Mouse (Mus musculus): ENCODE data around the gene Zfp819. TPM values are rescaled to one million over a fixed set of nuclear protein-coding genes. Genes with fewer than 3 reads are reported as not detected.

Zfp819 gene
- 1 to 10 TPM in 1 of 2 experiments, not detected in 1; 1.2 TPM for total RNA-seq (2023)

DNA sequence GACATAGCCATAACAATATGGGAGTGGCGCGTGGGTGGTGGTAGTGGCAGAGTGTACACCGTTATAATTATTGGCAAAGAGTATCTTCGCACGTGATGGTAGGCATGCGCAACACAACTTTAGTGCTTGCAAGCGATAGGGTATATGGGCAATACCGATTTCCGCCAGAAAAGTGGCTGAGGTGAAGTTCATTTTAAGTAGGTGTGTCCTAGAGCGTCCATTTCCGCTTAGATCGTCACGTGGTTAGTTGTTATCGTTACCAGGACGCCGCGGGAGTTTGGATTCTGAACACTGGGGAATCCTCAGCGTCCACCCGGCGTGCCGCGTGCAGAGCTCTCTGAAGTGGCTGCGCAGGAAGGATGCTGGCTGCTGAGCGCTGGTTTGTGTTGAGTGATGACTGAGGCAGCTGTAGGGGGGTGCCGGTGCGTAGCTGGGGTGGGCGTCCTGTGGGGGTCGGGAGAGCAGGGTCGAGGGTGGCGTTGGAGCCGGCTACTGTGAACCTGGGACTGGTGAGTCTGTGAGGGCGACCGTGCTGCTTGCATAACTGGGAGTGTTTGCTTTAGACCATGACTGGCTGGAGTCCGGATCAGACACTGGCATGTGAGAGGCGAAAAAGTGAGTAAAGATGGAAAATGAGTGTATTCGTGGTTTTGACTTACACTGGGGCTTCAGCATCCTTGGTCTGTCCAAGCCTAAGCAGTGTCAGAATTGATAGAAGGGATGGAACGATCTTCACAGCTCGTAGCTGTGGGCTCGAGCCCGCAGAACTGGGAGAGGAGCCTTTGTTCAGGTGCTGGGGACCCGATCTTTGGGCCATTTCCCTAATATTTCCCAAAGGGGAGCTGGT lies at the start of gene Zfp819:
Zfp819 (plus strand) TSS at position 274 of the 847 bp plus-strand sequence.

DNA sequence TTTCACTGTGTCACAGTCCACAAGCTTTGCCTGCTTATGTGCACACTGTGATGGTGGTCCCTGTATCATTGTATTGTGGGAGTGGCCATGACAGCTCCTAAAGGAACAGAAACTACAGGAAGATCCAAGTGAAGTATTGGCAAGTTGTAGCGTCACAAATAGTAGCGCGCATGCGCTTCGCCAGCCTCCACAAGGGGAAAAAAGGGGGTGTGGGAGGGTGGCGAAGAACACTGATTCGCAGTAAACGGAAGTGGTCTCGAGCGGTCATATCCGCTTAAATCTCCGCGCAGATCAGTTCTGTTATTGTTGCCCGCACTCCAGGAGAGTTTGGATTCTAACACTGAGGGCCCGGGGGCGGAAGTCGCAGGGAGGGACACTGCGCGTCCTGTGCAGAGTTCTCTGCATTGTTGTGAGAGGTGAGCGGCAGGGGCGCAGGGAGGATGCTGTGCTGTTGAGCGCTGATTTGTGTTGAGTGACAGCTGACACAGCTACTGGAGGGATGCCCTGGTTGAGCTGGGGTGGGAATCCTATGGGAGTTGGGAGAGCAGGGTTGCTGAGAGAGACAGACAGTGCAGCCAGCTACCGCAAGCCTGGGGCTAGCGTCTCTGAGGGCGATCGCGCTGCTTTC lies 44.8 kb upstream of the Zfp819 start, which contains the start of gene Zfp658:
Zfp658 (plus strand) TSS at position 251 of the 628 bp plus-strand sequence.

DNA sequence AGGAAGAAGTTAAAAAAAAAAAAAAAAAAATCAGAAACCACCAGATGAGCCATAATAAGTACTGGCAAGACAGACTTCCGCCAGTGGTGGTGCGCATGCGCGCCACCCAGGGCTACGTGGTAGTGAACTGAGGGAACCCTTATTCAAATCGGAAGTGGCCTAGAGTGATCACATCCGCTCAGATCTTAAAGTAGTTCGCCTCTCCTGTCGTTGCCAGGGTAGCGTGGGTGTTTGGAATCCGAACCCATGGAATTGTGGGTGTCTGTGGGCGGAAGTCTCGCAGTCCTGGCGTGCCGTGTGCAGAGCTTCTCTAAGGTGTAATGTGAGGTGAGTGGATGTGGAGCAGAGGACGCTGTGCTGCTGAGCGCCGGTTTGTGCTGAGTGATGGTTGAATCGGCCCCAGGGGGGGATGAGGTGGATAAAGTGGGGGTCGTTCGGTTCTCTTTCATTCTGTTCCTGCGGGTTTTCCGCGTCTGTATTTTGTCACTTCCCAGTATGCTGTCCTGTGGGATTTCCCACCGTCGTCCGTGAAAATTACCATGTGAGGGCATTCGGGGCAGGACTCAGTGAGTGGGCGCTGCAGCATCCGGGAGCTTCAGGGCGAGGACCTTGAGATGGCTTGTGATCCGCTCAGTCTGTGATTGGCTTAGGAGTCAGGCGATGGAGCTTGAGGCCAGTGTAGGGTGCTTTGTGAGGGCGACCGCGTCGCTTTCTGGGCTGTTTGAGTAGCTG lies 27.4 kb upstream of the Zfp819 start, which contains the start of gene Zfp719:
Zfp719 (plus strand) TSS at position 171 of the 732 bp plus-strand sequence.

DNA sequence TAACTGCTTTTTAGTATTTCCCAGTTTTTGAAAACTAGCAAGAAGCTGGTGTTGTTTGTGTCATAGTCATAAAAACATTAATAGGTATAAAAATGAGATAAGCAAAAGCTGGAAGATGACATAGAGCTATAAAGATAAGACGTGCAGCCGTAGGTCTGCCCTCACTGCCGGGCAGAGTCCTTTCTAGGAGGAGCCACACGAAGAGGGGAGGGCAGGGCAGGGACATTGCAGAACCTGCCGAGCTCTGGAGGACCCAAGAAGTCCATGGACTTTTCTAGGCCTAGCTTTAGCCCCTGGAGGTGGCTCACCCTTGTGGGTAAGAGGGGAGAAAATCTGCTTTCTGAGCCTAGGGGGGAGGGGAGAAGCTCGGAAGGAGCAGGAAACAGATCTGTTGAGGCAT lies 27.5 kb downstream of the Zfp819 start, which contains the start of gene Ceacam18:
Ceacam18 (plus strand) TSS at position 208 of the 400 bp plus-strand sequence.

DNA sequence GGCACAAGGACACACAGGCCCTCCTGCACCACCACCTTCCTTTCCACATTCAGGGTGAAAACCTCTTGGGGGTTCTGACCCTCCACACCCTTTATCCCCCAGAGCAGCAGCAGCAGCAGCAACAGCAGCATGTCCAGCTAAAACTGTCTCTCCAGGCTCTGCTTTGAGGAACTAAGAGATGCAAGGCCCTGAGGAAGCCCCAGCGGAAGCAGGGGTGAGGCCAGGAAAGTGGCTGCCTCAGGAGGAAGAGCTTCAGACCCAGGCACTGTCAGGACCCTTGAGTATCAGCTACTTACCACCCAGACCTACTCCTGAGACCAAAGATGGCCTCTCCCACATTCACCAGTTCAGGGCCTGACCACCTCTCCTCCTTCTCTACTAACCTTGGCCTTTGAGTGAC lies 53.0 kb downstream of the Zfp819 start, which contains the start of gene Siglece:
Siglece (minus strand) TSS at position 160 of the 400 bp plus-strand sequence.

Other genes starting within 250 kb of the Zfp819 start
- gene Siglecg, start 199.0 kb upstream of the Zfp819 start, total RNA-seq (2023), result 1 to 10 TPM; 8.9 to 9.6 TPM
- gene Lim2, start 179.5 kb upstream of the Zfp819 start, total RNA-seq (2023), result not detected
- under 1 TPM in 1 of 2 experiments, not detected in 1; 0.81 TPM for gene Nkg7, start 170.1 kb upstream of the Zfp819 start, total RNA-seq (2023)
- gene Cldnd2, start 166.4 kb upstream of the Zfp819 start, total RNA-seq (2023), result not detected
- gene Etfb, start 163.1 kb upstream of the Zfp819 start, total RNA-seq (2023), result 10 to 100 TPM; 70.6 to 73.5 TPM
- gene Gm45233, start 163.0 kb upstream of the Zfp819 start, total RNA-seq (2023), result not detected
- gene Vsig10l, start 144.0 kb upstream of the Zfp819 start, total RNA-seq (2023), result 1 to 10 TPM; 4.6 to 6.6 TPM
- gene Iglon5, start 117.1 kb upstream of the Zfp819 start, total RNA-seq (2023), result not detected
- gene 4931406B18Rik, start 101.2 kb upstream of the Zfp819 start, total RNA-seq (2023), result not detected
- 10 to 100 TPM; 61.6 to 75.0 TPM for gene Cd33, start 62.7 kb upstream of the Zfp819 start, total RNA-seq (2023)
- gene Zfp658, start 44.9 kb upstream of the Zfp819 start, total RNA-seq (2023), result 10 to 100 TPM; 10.2 to 11.0 TPM
- 10 to 100 TPM; 10.5 to 10.7 TPM for gene Zfp719, start 27.6 kb upstream of the Zfp819 start, total RNA-seq (2023)
- not detected for gene Ceacam18, start 27.5 kb downstream of the Zfp819 start, total RNA-seq (2023)
- gene Siglece, start 53.0 kb downstream of the Zfp819 start, total RNA-seq (2023), result 100 to 1,000 TPM; 128 to 137 TPM
- gene Ctu1, start 64.8 kb downstream of the Zfp819 start, total RNA-seq (2023), result 1 to 10 TPM; 6.9 to 7.3 TPM
- not detected for gene Klk14, start 83.2 kb downstream of the Zfp819 start, total RNA-seq (2023)
- not detected for gene Klk13, start 105.4 kb downstream of the Zfp819 start, total RNA-seq (2023)
- not detected for gene Klk12, start 161.7 kb downstream of the Zfp819 start, total RNA-seq (2023)
- gene Klk11, start 167.4 kb downstream of the Zfp819 start, total RNA-seq (2023), result not detected
- gene Klk10, start 173.9 kb downstream of the Zfp819 start, total RNA-seq (2023), result not detected
- gene Klk9, start 184.7 kb downstream of the Zfp819 start, total RNA-seq (2023), result not detected
- gene Klk8, start 190.4 kb downstream of the Zfp819 start, total RNA-seq (2023), result 1 to 10 TPM; 4.9 to 5.3 TPM
- gene Klk7, start 204.1 kb downstream of the Zfp819 start, total RNA-seq (2023), result not detected
- gene Klk6, start 217.3 kb downstream of the Zfp819 start, total RNA-seq (2023), result not detected
- gene Klk5, start 234.8 kb downstream of the Zfp819 start, total RNA-seq (2023), result not detected